Comparison of ENCODE assay signal across 8 mouse cellular contexts in the genomic region with DNA sequence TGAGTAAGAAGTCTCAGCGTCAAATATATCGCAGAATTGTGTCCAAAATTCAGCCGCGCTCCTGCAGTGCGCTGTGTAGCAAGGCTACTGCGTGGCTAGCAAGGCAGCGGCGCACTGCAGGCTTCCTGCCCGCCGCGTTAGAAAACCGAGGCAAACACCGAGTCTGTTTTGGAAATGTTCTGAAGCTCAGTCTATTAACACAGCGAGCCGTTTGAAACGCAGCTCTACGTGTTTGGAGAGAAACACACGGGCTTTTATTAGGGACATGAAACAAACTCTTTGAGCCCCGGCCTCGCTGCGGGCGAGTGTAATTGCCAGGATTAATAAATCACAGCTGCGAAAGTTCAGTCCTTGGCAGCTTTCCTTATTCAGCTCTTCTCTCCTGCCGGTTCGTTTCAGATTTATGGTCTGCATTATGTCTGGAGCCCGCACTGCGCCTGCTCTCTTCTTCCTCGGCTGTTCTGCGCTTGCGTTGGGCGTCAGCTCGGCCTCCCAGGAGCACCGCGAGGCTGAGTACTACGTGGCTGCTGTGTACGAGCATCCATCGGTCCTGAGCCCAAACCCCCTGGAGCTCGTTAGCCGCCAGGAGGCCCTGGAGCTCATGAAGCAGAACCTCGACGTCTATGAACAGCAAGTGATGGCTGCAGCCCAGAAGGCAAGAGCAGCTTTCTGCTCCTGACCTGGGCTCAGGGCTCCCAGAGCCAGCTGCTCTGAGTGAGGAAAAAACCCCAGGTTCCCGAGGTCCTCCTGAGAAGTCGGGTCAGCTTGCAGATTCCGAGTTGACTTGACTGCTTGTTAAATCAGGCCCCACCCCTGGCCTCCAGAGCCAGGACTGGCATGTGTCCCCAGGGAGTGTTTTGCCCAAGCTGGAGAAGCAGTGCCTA. TPM values are rescaled to one million over a fixed set of nuclear protein-coding genes. Genes with fewer than 3 reads are reported as not detected.
DNase-seq lines count a peak whose midpoint lies in the region; ATAC-seq lines count a peak whose summit lies in the region.

No protein-coding gene starts in this region.

- intact Hi-C loops in left cerebral cortex, postnatal 14 days (cut with DNase I) = loop anchor here (2.0 kb wide), 1 partner anchor 119 kb away; no protein-coding TSS in a partner anchor

- ATAC-seq in granulocyte monocyte progenitor cell, adult 5-6 weeks (replicated peaks; ENCODE audit: poor library complexity, severe bottlenecking) = peak; percentile 46
- peak; percentile 92 for ATAC-seq in intestine, embryonic 16.5 days
- peak; percentile 66 for ATAC-seq in megakaryocyte progenitor cell, adult 5-6 weeks (replicated peaks; ENCODE audit: poor library complexity)

- H3K4me1 ChIP-seq in embryonic facial prominence, embryonic 10.5 days = peaks cover 69% of the 10 kb centered on the region
- peaks cover 63% of the 10 kb centered on the region for H3K4me1 ChIP-seq in intestine, embryonic 16.5 days (ENCODE audit: control insufficient read depth, insufficient read depth, low read length)

- H3K4me3 ChIP-seq in embryonic facial prominence, embryonic 10.5 days = peak overlapping the region; percentile 55
- peak overlapping the region; percentile 47 for H3K4me3 ChIP-seq in intestine, embryonic 16.5 days (ENCODE audit: low read length)

- peaks cover 5% of the 10 kb centered on the region for H3K36me3 ChIP-seq in embryonic facial prominence, embryonic 10.5 days (replicated peaks)
- no peaks in the 10 kb centered on the region for H3K36me3 ChIP-seq in intestine, embryonic 16.5 days (ENCODE audit: control insufficient read depth, insufficient read depth, low read length)

- peak overlapping the region; percentile 67 for H3K9ac ChIP-seq in intestine, embryonic 16.5 days (ENCODE audit: low read depth, low read length)

- 6% methylated on average over 44 of the region's 44 CpGs for WGBS in embryonic facial prominence, embryonic 10.5 days
- 2% methylated on average over 44 of the region's 44 CpGs for WGBS in intestine, embryonic 16.5 days

- peak overlapping the region; percentile 94 for H3K27ac ChIP-seq in embryonic facial prominence, embryonic 10.5 days (replicated peaks)
- peak overlapping the region; percentile 99 for H3K27ac ChIP-seq in intestine, embryonic 16.5 days (ENCODE audit: low read length)

- no peaks in the 10 kb centered on the region for H3K27me3 ChIP-seq in embryonic facial prominence, embryonic 10.5 days (replicated peaks; ENCODE audit: low read depth, poor library complexity, severe bottlenecking)
- no peaks in the 10 kb centered on the region for H3K27me3 ChIP-seq in intestine, embryonic 16.5 days (replicated peaks; ENCODE audit: control insufficient read depth, insufficient read depth, low read length)

- H3K4me2 ChIP-seq in intestine, embryonic 16.5 days (ENCODE audit: low read depth, low read length) = peak overlapping the region; percentile 64

- peak; percentile 89 for DNase-seq in adrenal gland, adult 8-10 months
- peak; percentile 89 for DNase-seq in embryonic facial prominence, embryonic 10.5 days (ENCODE audit: low spot score)
- peak; percentile 89 to 92 for DNase-seq in left cerebral cortex, postnatal 14 days (ENCODE audit: low spot score in 2 of 2)
- DNase-seq in right cerebral cortex, postnatal 14 days = peak; percentile 83
- peak; percentile 77 to 86 for DNase-seq in urinary bladder, postnatal 36 days (ENCODE audit: low spot score in 2 of 2)

- H3K9me3 ChIP-seq in embryonic facial prominence, embryonic 10.5 days = no peaks in the 10 kb centered on the region
- no peaks in the 10 kb centered on the region for H3K9me3 ChIP-seq in intestine, embryonic 16.5 days (ENCODE audit: control insufficient read depth, low read length)

RNA-seq across cellular contexts. Expression of a gene that starts 20.8 kb away (rescaled TPM):
- 10 to 100 TPM; 30.2 to 50.3 (median 41.6) TPM for total RNA-seq in adrenal gland, adult 8-10 months (2022)
- 7.8 and 8.2 TPM in 2 replicates for polyA plus RNA-seq in embryonic facial prominence, embryonic 10.5 days (2016; fragmentation: Nextera tagmentation; extraction: Ambion mirVana)
- 6.0 and 23.7 TPM in 2 replicates for total RNA-seq in granulocyte monocyte progenitor cell, adult 5-6 weeks (2014; fragmentation: Nextera tagmentation)
- 24.1 and 24.3 TPM in 2 replicates for total RNA-seq in granulocyte monocyte progenitor cell, adult 5-6 weeks (2017)
- 19.9 and 26.1 TPM in 2 replicates for polyA plus RNA-seq in intestine, embryonic 16.5 days (2015; fragmentation: Nextera tagmentation; extraction: Ambion mirVana)
- total RNA-seq in left cerebral cortex, postnatal 14 days (2021) = 1 to 10 TPM; 5.0 to 6.9 TPM
- 13.3 and 18.9 TPM in 2 replicates for total RNA-seq in megakaryocyte progenitor cell, adult 5-6 weeks (2015)
- total RNA-seq in megakaryocyte progenitor cell, adult 5-6 weeks (2017) = 34.8 and 35.6 TPM in 2 replicates

RNA-seq across cellular contexts. Expression of a gene that starts 21.1 kb away (rescaled TPM):
- 10 to 100 TPM; 49.5 to 78.3 (median 62.2) TPM for total RNA-seq in adrenal gland, adult 8-10 months (2022)
- polyA plus RNA-seq in embryonic facial prominence, embryonic 10.5 days (2016; fragmentation: Nextera tagmentation; extraction: Ambion mirVana) = 14.8 and 15.2 TPM in 2 replicates
- total RNA-seq in granulocyte monocyte progenitor cell, adult 5-6 weeks (2014; fragmentation: Nextera tagmentation) = 23.4 and 25.4 TPM in 2 replicates
- total RNA-seq in granulocyte monocyte progenitor cell, adult 5-6 weeks (2017) = 11.3 and 12.4 TPM in 2 replicates
- 30.0 and 31.2 TPM in 2 replicates for polyA plus RNA-seq in intestine, embryonic 16.5 days (2015; fragmentation: Nextera tagmentation; extraction: Ambion mirVana)
- 1 to 10 TPM; 7.9 to 8.5 TPM for total RNA-seq in left cerebral cortex, postnatal 14 days (2021)
- total RNA-seq in megakaryocyte progenitor cell, adult 5-6 weeks (2015) = 14.7 and 15.6 TPM in 2 replicates
- total RNA-seq in megakaryocyte progenitor cell, adult 5-6 weeks (2017) = 8.1 and 14.3 TPM in 2 replicates

RNA-seq across cellular contexts. Expression of a gene that starts 21.2 kb away (rescaled TPM):
- not detected for total RNA-seq in adrenal gland, adult 8-10 months (2022)
- 0.39 and 0.48 TPM in 2 replicates for polyA plus RNA-seq in embryonic facial prominence, embryonic 10.5 days (2016; fragmentation: Nextera tagmentation; extraction: Ambion mirVana)
- total RNA-seq in granulocyte monocyte progenitor cell, adult 5-6 weeks (2014; fragmentation: Nextera tagmentation) = not detected in 2 replicates
- total RNA-seq in granulocyte monocyte progenitor cell, adult 5-6 weeks (2017) = not detected in 2 replicates
- polyA plus RNA-seq in intestine, embryonic 16.5 days (2015; fragmentation: Nextera tagmentation; extraction: Ambion mirVana) = 3.0 and 4.3 TPM in 2 replicates
- not detected for total RNA-seq in left cerebral cortex, postnatal 14 days (2021)
- not detected in 2 replicates for total RNA-seq in megakaryocyte progenitor cell, adult 5-6 weeks (2015)
- total RNA-seq in megakaryocyte progenitor cell, adult 5-6 weeks (2017) = not detected in 2 replicates

Comparison
In these comparisons a context has a peak if more than half of its experiments do, and no peak if none do; other contexts are left out.
1. Peak in every context shown above with its lines: DNase-seq, ATAC-seq, H3K4me3 ChIP-seq and H3K27ac ChIP-seq.